Mouse (Mus musculus): Measurements from ENCODE around the gene Supt16. TPM values are rescaled to one million over a fixed set of nuclear protein-coding genes. Genes with fewer than 3 reads are reported as not detected.

Supt16 gene
- polyA plus RNA-seq, 1 experiment from 2014 or later: 62.4 TPM

- peak; percentile 68 for ATAC-seq (ENCODE audit: borderline replicate concordance, extremely low read depth, low FRiP score, low TSS enrichment)
- peak overlapping the region; percentile 95 for H3K4me3 ChIP-seq
- H3K36me3 ChIP-seq: peaks cover 29% of the 10 kb centered on the region
- no peaks in the 10 kb centered on the region for H3K9me3 ChIP-seq
- H3K9ac ChIP-seq: peak overlapping the region; percentile 98
- no peaks in the 10 kb centered on the region for H3K27me3 ChIP-seq
- peaks cover 20% of the 10 kb centered on the region for H3K4me1 ChIP-seq
- H3K27ac ChIP-seq: peak overlapping the region; percentile 99
- under 1% methylated on average over 56 of the region's 59 CpGs for WGBS
- peak overlapping the region; percentile 77 for H3K4me2 ChIP-seq
Observed at GRCm38 (mm10) chr14:52196230-52197155, 723 bp downstream of the Supt16 start.

GRCm38 (mm10) chr14:52195691-52196090, 1.5 kb downstream of the Supt16 start:
- Histone ChIP-seq H3K27ac (no peak overlapping the region), H3K36me3 (peaks cover 24% of the 10 kb centered on the region), H3K27me3 (no peaks in the 10 kb centered on the region), H3K4me2 (peak overlapping the region; percentile 77), H3K9ac (peak overlapping the region; percentile 98), H3K9me3 (no peaks in the 10 kb centered on the region), H3K4me1 (peaks cover 20% of the 10 kb centered on the region), H3K4me3 (peak overlapping the region; percentile 95)
- ATAC-seq (ENCODE audit: borderline replicate concordance, extremely low read depth, low FRiP score, low TSS enrichment): no peak
- WGBS: 4% methylated on average over 3 of the region's 3 CpGs

- ATAC-seq (ENCODE audit: borderline replicate concordance, extremely low read depth, low FRiP score, low TSS enrichment): no peak
- Histone ChIP-seq H3K4me3 (no peak overlapping the region), H3K27ac (no peak overlapping the region), H3K36me3 (peaks cover 17% of the 10 kb centered on the region; the same call in 1 of the 2 replicates), H3K4me1 (peaks cover 9% of the 10 kb centered on the region), H3K27me3 (no peaks in the 10 kb centered on the region), H3K9me3 (no peaks in the 10 kb centered on the region), H3K9ac (no peak overlapping the region), H3K4me2 (no peak overlapping the region)
Observed at GRCm38 (mm10) chr14:52190740-52191359, 6.4 kb downstream of the Supt16 start.

GRCm38 (mm10) chr14:52189519-52189918, 7.7 kb downstream of the Supt16 start:
- Histone ChIP-seq H3K4me3 (no peak overlapping the region), H3K27ac (no peak overlapping the region), H3K9me3 (no peaks in the 10 kb centered on the region), H3K4me1 (no peaks in the 10 kb centered on the region), H3K36me3 (peaks cover 17% of the 10 kb centered on the region; the same call in 1 of the 2 replicates), H3K4me2 (no peak overlapping the region), H3K27me3 (no peaks in the 10 kb centered on the region), H3K9ac (no peak overlapping the region)
- 69% methylated on average over 2 of the region's 2 CpGs for WGBS
- ATAC-seq (ENCODE audit: borderline replicate concordance, extremely low read depth, low FRiP score, low TSS enrichment): no peak

GRCm38 (mm10) chr14:52188788-52189187, 8.4 kb downstream of the Supt16 start:
- no peak for ATAC-seq (ENCODE audit: borderline replicate concordance, extremely low read depth, low FRiP score, low TSS enrichment)
- Histone ChIP-seq H3K9ac (no peak overlapping the region), H3K4me2 (no peak overlapping the region), H3K4me3 (no peak overlapping the region), H3K27me3 (no peaks in the 10 kb centered on the region), H3K36me3 (peaks cover 17% of the 10 kb centered on the region; the same call in 1 of the 2 replicates), H3K9me3 (no peaks in the 10 kb centered on the region), H3K4me1 (no peaks in the 10 kb centered on the region), H3K27ac (no peak overlapping the region)
- WGBS: 90% methylated on average over 1 of the region's 1 CpGs

- Histone ChIP-seq H3K4me1 (no peaks in the 10 kb centered on the region), H3K36me3 (peaks cover 62% of the 10 kb centered on the region), H3K4me2 (no peak overlapping the region), H3K9me3 (no peaks in the 10 kb centered on the region), H3K27me3 (no peaks in the 10 kb centered on the region), H3K4me3 (no peak overlapping the region), H3K9ac (no peak overlapping the region), H3K27ac (no peak overlapping the region)
- ATAC-seq (ENCODE audit: borderline replicate concordance, extremely low read depth, low FRiP score, low TSS enrichment): no peak
- 85% methylated on average over 2 of the region's 2 CpGs for WGBS
Observed at GRCm38 (mm10) chr14:52166571-52166970, 30.6 kb downstream of the Supt16 start.

- no peaks in the 10 kb centered on the region for H3K9me3 ChIP-seq
- no peak overlapping the region for H3K4me3 ChIP-seq
- no peaks in the 10 kb centered on the region for H3K4me1 ChIP-seq
- H3K36me3 ChIP-seq: peaks cover 73% of the 10 kb centered on the region
- H3K9ac ChIP-seq: no peak overlapping the region
- H3K4me2 ChIP-seq: no peak overlapping the region
- no peaks in the 10 kb centered on the region for H3K27me3 ChIP-seq
- 75% methylated on average over 6 of the region's 6 CpGs for WGBS
- ATAC-seq (ENCODE audit: borderline replicate concordance, extremely low read depth, low FRiP score, low TSS enrichment): no peak
- no peak overlapping the region for H3K27ac ChIP-seq
Observed at GRCm38 (mm10) chr14:52160911-52161310, 36.3 kb downstream of the Supt16 start.

GRCm38 (mm10) chr14:52155008-52155407, 42.2 kb downstream of the Supt16 start:
- no peak for ATAC-seq (ENCODE audit: borderline replicate concordance, extremely low read depth, low FRiP score, low TSS enrichment)
- Histone ChIP-seq H3K27me3 (no peaks in the 10 kb centered on the region), H3K36me3 (peaks cover 22% of the 10 kb centered on the region), H3K27ac (no peak overlapping the region), H3K4me2 (no peak overlapping the region), H3K9me3 (no peaks in the 10 kb centered on the region), H3K4me1 (no peaks in the 10 kb centered on the region), H3K4me3 (no peak overlapping the region), H3K9ac (no peak overlapping the region)
- WGBS: 86% methylated on average over 2 of the region's 2 CpGs

- 40% methylated on average over 3 of the region's 3 CpGs for WGBS
- Histone ChIP-seq H3K4me3 (no peak overlapping the region), H3K27ac (no peak overlapping the region), H3K9ac (no peak overlapping the region), H3K9me3 (no peaks in the 10 kb centered on the region), H3K27me3 (no peaks in the 10 kb centered on the region), H3K4me1 (no peaks in the 10 kb centered on the region), H3K4me2 (no peak overlapping the region), H3K36me3 (no peaks in the 10 kb centered on the region)
- no peak for ATAC-seq (ENCODE audit: borderline replicate concordance, extremely low read depth, low FRiP score, low TSS enrichment)
Observed at GRCm38 (mm10) chr14:52152613-52153012, 44.6 kb downstream of the Supt16 start.

GRCm38 (mm10) chr14:52152179-52152578, 45.0 kb downstream of the Supt16 start:
- H3K4me2 ChIP-seq: no peak overlapping the region
- H3K27ac ChIP-seq: no peak overlapping the region
- H3K4me1 ChIP-seq: no peaks in the 10 kb centered on the region
- H3K9ac ChIP-seq: no peak overlapping the region
- 30% methylated on average over 7 of the region's 7 CpGs for WGBS
- H3K36me3 ChIP-seq: no peaks in the 10 kb centered on the region
- no peaks in the 10 kb centered on the region for H3K27me3 ChIP-seq
- no peak for ATAC-seq (ENCODE audit: borderline replicate concordance, extremely low read depth, low FRiP score, low TSS enrichment)
- no peaks in the 10 kb centered on the region for H3K9me3 ChIP-seq
- no peak overlapping the region for H3K4me3 ChIP-seq

GRCm38 (mm10) chr14:52149888-52150287, 47.3 kb downstream of the Supt16 start:
- Histone ChIP-seq H3K9me3 (no peaks in the 10 kb centered on the region), H3K36me3 (no peaks in the 10 kb centered on the region), H3K27ac (no peak overlapping the region), H3K4me2 (no peak overlapping the region), H3K4me3 (no peak overlapping the region), H3K9ac (no peak overlapping the region), H3K4me1 (no peaks in the 10 kb centered on the region), H3K27me3 (no peaks in the 10 kb centered on the region)
- WGBS: 67% methylated on average over 4 of the region's 4 CpGs
- ATAC-seq (ENCODE audit: borderline replicate concordance, extremely low read depth, low FRiP score, low TSS enrichment): no peak

- Histone ChIP-seq H3K4me3 (no peak overlapping the region), H3K9me3 (no peaks in the 10 kb centered on the region), H3K27ac (no peak overlapping the region), H3K27me3 (no peaks in the 10 kb centered on the region), H3K4me1 (peaks cover 4% of the 10 kb centered on the region; the same call in 1 of the 2 replicates), H3K36me3 (no peaks in the 10 kb centered on the region), H3K9ac (no peak overlapping the region), H3K4me2 (no peak overlapping the region)
- 61% methylated on average over 4 of the region's 4 CpGs for whole genome bisulfite sequencing
- ATAC-seq (ENCODE audit: borderline replicate concordance, extremely low read depth, low FRiP score, low TSS enrichment): no peak
Observed at GRCm38 (mm10) chr14:52146540-52146939, 50.7 kb downstream of the Supt16 start.
